Mouse (Mus musculus) hindbrain, embryonic 10.5 days (tissue): ENCODE measurements around the gene Khnyn. TPM values are rescaled to one million over a fixed set of nuclear protein-coding genes. Genes with fewer than 3 reads are reported as not detected.
A peak's percentile ranks its signal among the peaks of the same experiment; 100 is the strongest.

Experiments
- DNase-seq: peaks from one replicate; pipeline ENCODE4 v3.0.0-alpha.2; 2017; ENCODE audit warnings: low spot score
- H3K27ac ChIP-seq: fragments of 300-500 bp; sonication (generic); 2 replicates; pipeline ENCODE4 v1.5.1; 2016; ENCODE audit warnings: mild to moderate bottlenecking, moderate library complexity
- H3K27me3 ChIP-seq: fragments of 300-500 bp; sonication (generic); 2 replicates; pipeline ENCODE4 v1.6.1; 2016; ENCODE audit warnings: mild to moderate bottlenecking; ENCODE audit not compliant: poor library complexity, insufficient read depth, severe bottlenecking
- H3K36me3 ChIP-seq: fragments of 300-500 bp; sonication (generic); 2 replicates; pipeline ENCODE4 v1.6.1; 2016; ENCODE audit warnings: mild to moderate bottlenecking, moderate library complexity
- H3K4me1 ChIP-seq: fragments of 300-500 bp; sonication (generic); replicated peaks from 2 replicates; pipeline ENCODE4 v1.6.1; 2016; ENCODE audit warnings: mild to moderate bottlenecking
- H3K4me3 ChIP-seq: fragments of 300-500 bp; sonication (generic); 2 replicates; pipeline ENCODE4 v1.5.1; 2016; ENCODE audit warnings: mild to moderate bottlenecking, moderate library complexity
- H3K9me3 ChIP-seq: fragments of 300-500 bp; sonication (generic); 2 replicates; pipeline ENCODE4 v1.6.1; 2016; ENCODE audit warnings: mild to moderate bottlenecking, moderate library complexity
- WGBS: fragments of 180-500 bp; shearing (Covaris S2); methylation state at CpG from one replicate; pipeline ENCODE4 v1.1.7; 2016; 5-methylcytosine and 5-hydroxymethylcytosine counted together
- polyA plus RNA-seq: library from polyadenylated mRNA; unstranded; fragments of >200 nt; fragmentation: Nextera tagmentation; extraction: Ambion mirVana; gene quantifications from 2 replicates; pipeline ENCODE4 v1.2.1, GENCODE M21; 2016

The Khnyn gene
- polyA plus RNA-seq, 1 experiment from 2014 or later: 21.4 TPM

- H3K36me3 ChIP-seq: peaks cover 35% of the 10 kb centered on the region
- DNase-seq: peak; percentile 84
- peak within 1 kb of the TSS; percentile 87 for H3K27ac ChIP-seq
- H3K9me3 ChIP-seq: no peaks in the 10 kb centered on the region
- peak within 1 kb of the TSS; percentile 62 for H3K4me3 ChIP-seq
- 5% methylated on average over 39 of the region's 39 CpGs for WGBS
- H3K4me1 ChIP-seq: peaks cover 25% of the 10 kb centered on the region
- H3K27me3 ChIP-seq: 0 out of 2 replicates have a peak, but pooled peaks cover 8% of the 10 kb centered on the region
Measured at GRCm38 (mm10) chr14:55899701-55900413, 15.1 kb downstream of the Khnyn start, which contains the start of gene Sdr39u1. TSS of gene Sdr39u1 (minus strand) at chr14:55900293.

- H3K36me3 ChIP-seq: peaks cover 30% of the 10 kb centered on the region
- H3K4me1 ChIP-seq: peaks cover 25% of the 10 kb centered on the region
- peak overlapping the region; percentile 87 for H3K27ac ChIP-seq
- WGBS: 9% methylated on average over 12 of the region's 12 CpGs
- 0 out of 2 replicates have a peak, but pooled peaks cover 8% of the 10 kb centered on the region for H3K27me3 ChIP-seq
- H3K4me3 ChIP-seq: peak overlapping the region; percentile 62
- DNase-seq: no peak
- H3K9me3 ChIP-seq: no peaks in the 10 kb centered on the region
Measured at GRCm38 (mm10) chr14:55900414-55900755, 15.6 kb downstream of the Khnyn start.

GRCm38 (mm10) chr14:55905518-55905917, 20.8 kb downstream of the Khnyn start:
- Histone ChIP-seq H3K27ac (no peak overlapping the region), H3K4me1 (peaks cover 7% of the 10 kb centered on the region), H3K27me3 (0 out of 2 replicates have a peak, but pooled peaks cover 8% of the 10 kb centered on the region), H3K9me3 (no peaks in the 10 kb centered on the region), H3K4me3 (no peak overlapping the region), H3K36me3 (no peaks in the 10 kb centered on the region)
- DNase-seq: no peak
- 46% methylated on average over 1 of the region's 1 CpGs for WGBS

- 47% methylated on average over 4 of the region's 4 CpGs for WGBS
- no peak for DNase-seq
- no peaks in the 10 kb centered on the region for H3K27me3 ChIP-seq
- no peaks in the 10 kb centered on the region for H3K9me3 ChIP-seq
- no peaks in the 10 kb centered on the region; the same call in 1 of the 2 replicates for H3K4me1 ChIP-seq
- H3K27ac ChIP-seq: no peak overlapping the region
- no peaks in the 10 kb centered on the region for H3K36me3 ChIP-seq
- no peak overlapping the region for H3K4me3 ChIP-seq
Measured at GRCm38 (mm10) chr14:55913406-55913805, 28.7 kb downstream of the Khnyn start.

- H3K4me3 ChIP-seq: no peak overlapping the region
- H3K27ac ChIP-seq: no peak overlapping the region
- WGBS: 42% methylated on average over 14 of the region's 14 CpGs
Measured at GRCm38 (mm10) chr14:55918240-55919082, 33.7 kb downstream of the Khnyn start.

GRCm38 (mm10) chr14:55922475-55923232, 37.9 kb downstream of the Khnyn start:
- Histone ChIP-seq H3K27ac (no peak overlapping the region), H3K4me1 (peaks cover 2% of the 10 kb centered on the region; the same call in 1 of the 2 replicates), H3K27me3 (peaks cover 7% of the 10 kb centered on the region; the same call in 1 of the 2 replicates), H3K36me3 (no peaks in the 10 kb centered on the region), H3K4me3 (no peak overlapping the region), H3K9me3 (no peaks in the 10 kb centered on the region)
- 78% methylated on average over 7 of the region's 7 CpGs for WGBS
- no peak for DNase-seq

More at GRCm38 (mm10) chr14:55918240-55919082, 33.7 kb downstream of the Khnyn start:
- no peaks in the 10 kb centered on the region for H3K9me3 ChIP-seq
- peaks cover 2% of the 10 kb centered on the region; the same call in 1 of the 2 replicates for H3K4me1 ChIP-seq
- DNase-seq: peak; percentile 78
- H3K27me3 ChIP-seq: peaks cover 7% of the 10 kb centered on the region; the same call in 1 of the 2 replicates
- H3K36me3 ChIP-seq: no peaks in the 10 kb centered on the region

GRCm38 (mm10) chr14:55926847-55927246, 42.1 kb downstream of the Khnyn start:
- no peaks in the 10 kb centered on the region for H3K36me3 ChIP-seq
- no peak overlapping the region for H3K4me3 ChIP-seq
- 86% methylated on average over 4 of the region's 4 CpGs for WGBS
- H3K27ac ChIP-seq: no peak overlapping the region
- H3K27me3 ChIP-seq: no peaks in the 10 kb centered on the region
- no peaks in the 10 kb centered on the region; the same call in 1 of the 2 replicates for H3K4me1 ChIP-seq
- H3K9me3 ChIP-seq: no peaks in the 10 kb centered on the region
- DNase-seq: no peak

- H3K9me3 ChIP-seq: no peaks in the 10 kb centered on the region
- H3K4me3 ChIP-seq: no peak overlapping the region
- no peaks in the 10 kb centered on the region for H3K27me3 ChIP-seq
- H3K27ac ChIP-seq: no peak overlapping the region
- no peaks in the 10 kb centered on the region; the same call in 1 of the 2 replicates for H3K4me1 ChIP-seq
- H3K36me3 ChIP-seq: no peaks in the 10 kb centered on the region
- 78% methylated on average over 12 of the region's 12 CpGs for WGBS
- no peak for DNase-seq
Measured at GRCm38 (mm10) chr14:55929263-55929997, 44.7 kb downstream of the Khnyn start.

GRCm38 (mm10) chr14:55933586-55933985, 48.8 kb downstream of the Khnyn start:
- Histone ChIP-seq H3K36me3 (no peaks in the 10 kb centered on the region), H3K27ac (no peak overlapping the region), H3K9me3 (no peaks in the 10 kb centered on the region), H3K4me1 (no peaks in the 10 kb centered on the region; the same call in 1 of the 2 replicates), H3K4me3 (no peak overlapping the region), H3K27me3 (no peaks in the 10 kb centered on the region)
- 63% methylated on average over 7 of the region's 7 CpGs for WGBS
- DNase-seq: peak; percentile 13

- no peak for DNase-seq
- WGBS: 60% methylated on average over 7 of the region's 7 CpGs
- Histone ChIP-seq H3K4me1 (no peaks in the 10 kb centered on the region; the same call in 1 of the 2 replicates), H3K9me3 (no peaks in the 10 kb centered on the region), H3K4me3 (no peak overlapping the region), H3K36me3 (no peaks in the 10 kb centered on the region), H3K27ac (no peak overlapping the region), H3K27me3 (no peaks in the 10 kb centered on the region)
Measured at GRCm38 (mm10) chr14:55940070-55940800, 55.5 kb downstream of the Khnyn start.

GRCm38 (mm10) chr14:55943601-55944000, 58.9 kb downstream of the Khnyn start:
- no peak for DNase-seq
- Histone ChIP-seq H3K36me3 (no peaks in the 10 kb centered on the region), H3K9me3 (no peaks in the 10 kb centered on the region), H3K4me3 (no peak overlapping the region), H3K27ac (no peak overlapping the region), H3K4me1 (no peaks in the 10 kb centered on the region), H3K27me3 (no peaks in the 10 kb centered on the region)
- WGBS: 80% methylated on average over 11 of the region's 11 CpGs
